Mouse (Mus musculus) adrenal gland, adult (tissue): Measurements from ENCODE around the gene Xrcc3.

Source experiments
- DNase-seq, 2 experiments: peaks; one replicate each; pipeline ENCODE4 v3.0.0; 2022 to 2023; ENCODE audit warnings: low spot score in 1 of 2; ENCODE audit not compliant: inconsistent age in 2 of 2

The Xrcc3 gene

DNA sequence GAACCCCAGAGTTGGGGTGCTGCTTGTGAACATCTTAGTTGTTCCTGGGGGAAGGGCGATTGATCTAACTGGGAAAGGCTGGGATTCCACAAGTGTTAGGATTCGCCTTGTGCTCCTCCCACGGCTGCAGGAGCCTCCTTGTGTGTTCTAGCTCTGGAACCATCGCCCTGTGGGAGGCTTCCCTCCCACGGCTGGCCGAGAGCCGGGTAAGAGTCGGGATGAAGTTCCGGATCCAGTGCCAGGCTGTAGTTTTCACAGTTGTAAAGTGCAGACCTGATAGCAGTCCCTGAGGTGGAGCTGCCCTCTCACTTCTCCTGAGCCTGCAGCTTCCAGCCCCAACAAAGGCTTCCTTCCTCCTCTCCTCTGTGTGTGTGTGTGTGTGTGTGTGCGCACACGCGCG, 2.9 kb upstream of the Xrcc3 start:
- peak; percentile 55 to 83 for DNase-seq

DNA sequence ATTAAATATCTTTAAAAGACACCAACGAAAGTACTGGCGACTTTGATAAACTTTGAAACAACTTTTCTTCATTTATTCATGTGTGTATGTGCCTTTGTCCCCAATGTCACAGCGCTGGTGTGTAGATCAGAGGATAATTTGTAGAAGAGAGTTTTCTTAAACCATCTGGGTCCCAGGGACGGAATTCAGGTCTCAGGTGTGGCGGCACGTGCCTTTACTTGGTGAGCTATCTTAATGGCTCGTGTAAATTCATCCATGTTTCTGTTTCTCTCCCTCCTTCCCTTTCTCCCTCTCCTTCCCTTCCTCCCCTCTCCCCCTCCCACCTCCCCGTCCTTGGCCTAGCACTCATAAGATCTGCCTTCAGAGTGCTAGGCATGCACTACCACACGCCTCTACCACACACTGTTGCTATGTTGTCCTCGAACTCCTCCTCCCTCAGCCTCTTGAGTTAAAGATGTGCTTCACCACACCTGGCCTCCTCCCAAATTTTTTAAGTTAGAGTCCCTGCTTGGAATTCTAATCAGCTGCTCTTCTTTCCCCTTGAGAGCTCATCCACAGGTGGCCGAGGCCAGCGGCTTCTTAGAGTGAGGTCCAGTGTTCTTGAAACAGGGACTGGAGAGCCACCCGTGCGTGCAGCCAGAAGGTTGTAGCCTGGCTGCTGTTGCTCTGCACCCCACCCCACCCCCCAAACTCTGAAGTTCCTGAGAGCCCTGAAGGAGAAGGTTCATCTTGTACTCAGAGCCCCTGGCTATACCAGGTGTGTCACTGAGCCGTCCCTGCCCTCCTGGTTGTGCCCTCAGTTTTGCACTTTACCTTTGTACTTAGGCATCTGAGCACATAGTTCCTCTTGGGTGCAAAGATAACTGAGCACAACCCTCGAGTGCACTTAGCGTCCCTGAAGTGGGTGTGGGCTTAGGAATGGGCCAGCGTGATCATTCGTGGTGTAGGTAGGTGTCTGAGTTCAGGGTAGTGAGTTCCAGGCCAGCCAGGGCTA, 1.4 kb upstream of the Xrcc3 start:
- DNase-seq = peak in 1 of 2 experiments; percentile 66

DNA sequence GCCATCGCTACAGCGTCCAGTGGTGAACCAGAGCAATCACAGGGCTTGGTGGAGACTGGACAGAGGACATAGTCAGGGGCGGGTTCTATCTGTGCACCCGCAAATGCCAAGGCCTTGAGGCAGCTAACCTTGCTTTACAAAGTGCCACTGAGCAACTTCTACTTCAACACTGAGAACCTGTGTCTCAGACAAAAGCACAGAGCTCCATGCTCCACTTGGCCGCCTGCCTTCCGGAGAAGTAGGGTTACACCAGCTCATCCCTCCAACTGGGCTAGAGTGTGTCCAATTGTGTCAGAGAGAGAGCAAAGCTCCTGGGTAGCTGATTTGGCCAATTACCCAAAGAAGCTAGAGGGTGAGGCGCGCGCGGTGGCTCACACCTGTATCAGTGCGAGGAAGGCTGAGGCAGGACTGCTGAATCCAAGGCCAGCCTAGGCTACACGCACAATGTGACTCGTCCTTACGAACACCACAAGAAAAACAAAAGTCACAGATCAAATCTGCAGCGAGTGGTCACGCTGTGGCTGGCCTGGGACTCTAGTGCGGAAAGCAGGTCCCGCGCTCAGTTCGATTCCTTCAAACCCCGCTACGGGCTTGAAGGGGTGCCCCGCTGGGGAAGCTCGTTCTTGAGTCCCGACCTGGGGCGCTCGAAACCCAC, 435 bp downstream of the Xrcc3 start:
- DNase-seq = peak; percentile 83 to 92

DNA sequence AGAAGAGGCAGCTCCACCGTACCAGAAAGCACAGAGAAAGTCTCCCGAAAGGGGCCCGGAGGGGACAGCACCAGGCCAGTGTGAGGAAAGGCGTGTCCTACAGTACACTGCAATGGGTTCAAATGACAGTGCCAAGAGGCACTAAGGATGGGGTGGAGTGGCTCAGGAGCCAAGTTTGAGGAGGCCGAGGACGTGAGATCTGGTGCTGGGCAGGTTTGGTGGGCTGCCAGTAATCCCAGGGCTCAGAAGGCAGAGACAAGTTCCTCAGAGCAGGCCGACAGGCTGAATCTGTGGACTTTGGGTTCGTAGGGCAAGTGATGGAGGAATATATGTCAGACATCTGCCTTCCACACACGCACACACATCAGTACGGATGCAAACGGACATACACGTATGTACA, 1.1 kb downstream of the Xrcc3 start:
- DNase-seq = peak; percentile 42 to 68

DNA sequence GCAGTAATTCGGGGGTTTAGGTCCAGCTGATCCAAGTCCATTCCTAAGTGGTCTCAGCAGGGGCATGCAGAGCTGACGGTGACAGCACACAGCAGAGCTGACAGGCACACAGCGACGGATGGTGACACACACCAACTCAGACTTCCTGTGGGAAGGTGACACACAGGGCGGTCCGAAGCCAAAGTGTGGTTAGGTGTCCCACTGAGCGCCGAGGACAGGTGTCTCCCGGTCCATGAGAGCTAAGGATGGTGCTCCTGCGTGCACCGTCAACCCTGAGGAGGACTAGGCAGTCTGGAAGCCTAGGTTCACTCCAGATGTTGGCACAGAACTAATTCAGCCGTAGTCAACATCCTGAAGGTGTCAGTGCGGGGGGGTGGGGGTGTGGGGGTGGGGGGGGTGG, 1.6 kb downstream of the Xrcc3 start:
- no peak for DNase-seq

DNA sequence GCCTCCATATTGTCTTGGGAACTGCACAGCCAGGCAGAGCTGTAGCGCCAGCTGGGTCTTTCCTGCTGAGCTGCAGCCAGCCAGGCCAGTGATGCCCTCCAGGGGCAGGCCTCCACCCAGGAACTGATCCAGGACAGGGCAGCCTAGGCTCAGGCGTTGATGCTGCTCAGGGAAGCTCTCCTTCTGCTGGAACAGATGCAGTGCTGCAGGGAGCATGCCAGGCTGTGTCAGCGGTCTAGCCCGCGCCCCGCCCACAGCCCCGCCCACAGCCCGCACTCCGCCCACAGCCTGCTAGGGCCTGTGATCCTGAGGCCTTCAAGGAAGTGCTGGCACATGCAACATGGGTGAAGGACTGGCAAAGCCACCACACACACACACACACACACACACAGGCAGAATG, 3.9 kb downstream of the Xrcc3 start:
- peak; percentile 79 to 95 for DNase-seq

DNA sequence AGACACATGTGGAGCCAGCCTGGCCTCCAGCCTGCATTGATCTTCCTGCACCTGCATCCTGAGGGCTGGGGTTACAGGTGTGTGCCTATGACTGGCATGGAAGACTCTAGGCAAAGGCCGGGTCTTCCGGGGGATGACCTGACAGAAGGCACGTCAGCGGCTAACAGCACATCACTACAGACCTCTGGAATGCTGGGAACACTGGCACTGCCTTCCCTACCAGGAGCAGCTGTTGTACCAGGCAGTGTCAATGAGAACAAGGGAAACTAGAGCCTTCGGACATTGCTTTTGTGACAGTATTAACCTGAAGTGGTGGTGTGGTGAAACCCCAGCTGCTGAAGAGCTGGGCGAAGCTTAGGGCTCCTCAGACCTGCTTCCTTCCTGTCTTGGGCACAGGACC, 4.9 kb downstream of the Xrcc3 start:
- no peak for DNase-seq

DNA sequence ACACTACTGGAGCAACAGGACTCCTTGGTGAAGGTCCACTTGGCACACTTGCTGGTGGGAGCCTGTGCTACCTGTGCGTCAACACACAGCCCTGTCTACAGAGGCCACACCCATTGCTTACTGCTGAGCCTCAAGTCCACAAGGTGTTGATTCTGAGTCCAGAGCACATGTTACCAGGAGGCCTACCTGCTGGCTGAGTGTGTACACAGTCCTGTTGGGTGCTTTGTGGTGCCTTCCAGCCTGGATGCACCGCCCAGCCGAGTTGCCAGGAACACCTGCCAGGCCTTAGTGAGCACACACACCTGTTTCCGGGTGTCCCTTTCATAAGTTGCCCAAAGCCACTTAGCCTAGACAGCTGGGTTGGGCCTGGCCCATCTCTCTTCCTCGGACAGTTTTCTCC, 10.1 kb downstream of the Xrcc3 start:
- DNase-seq = no peak

DNA sequence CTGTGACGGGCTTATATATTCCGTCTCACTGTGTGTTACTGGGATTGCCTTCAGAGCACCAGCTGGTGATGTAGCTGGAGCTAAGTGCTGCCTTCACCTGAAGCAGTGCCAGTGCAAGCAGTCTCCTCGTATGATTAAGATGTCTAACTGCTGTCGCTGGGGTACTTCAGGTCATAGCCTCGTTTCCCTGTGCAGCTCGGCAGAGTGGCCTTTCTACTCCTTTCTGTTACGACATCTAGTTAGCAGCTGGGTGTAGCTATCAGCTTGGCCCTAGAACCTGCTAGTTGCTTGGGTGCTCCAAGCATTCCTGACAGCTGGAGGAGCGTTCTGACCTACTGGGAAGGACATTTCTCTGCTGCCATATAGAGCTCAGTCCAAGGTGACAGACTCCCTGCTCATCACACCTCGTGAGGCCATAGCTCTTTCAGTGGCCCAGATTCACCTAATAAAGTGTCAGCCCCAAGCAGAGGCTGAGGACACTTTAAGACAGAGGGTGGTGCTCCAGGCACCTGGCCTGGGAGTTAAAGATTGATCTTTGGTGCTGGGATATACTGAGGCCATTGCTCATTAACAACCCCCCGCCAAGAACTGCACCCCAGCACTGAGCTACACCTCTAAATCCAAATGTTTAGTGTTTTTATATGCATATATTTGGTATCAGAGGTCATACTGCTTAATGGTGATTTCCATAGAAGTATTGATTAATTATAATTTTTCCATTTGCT, 13.1 kb downstream of the Xrcc3 start:
- DNase-seq = peak in 1 of 2 experiments; percentile 55

DNA sequence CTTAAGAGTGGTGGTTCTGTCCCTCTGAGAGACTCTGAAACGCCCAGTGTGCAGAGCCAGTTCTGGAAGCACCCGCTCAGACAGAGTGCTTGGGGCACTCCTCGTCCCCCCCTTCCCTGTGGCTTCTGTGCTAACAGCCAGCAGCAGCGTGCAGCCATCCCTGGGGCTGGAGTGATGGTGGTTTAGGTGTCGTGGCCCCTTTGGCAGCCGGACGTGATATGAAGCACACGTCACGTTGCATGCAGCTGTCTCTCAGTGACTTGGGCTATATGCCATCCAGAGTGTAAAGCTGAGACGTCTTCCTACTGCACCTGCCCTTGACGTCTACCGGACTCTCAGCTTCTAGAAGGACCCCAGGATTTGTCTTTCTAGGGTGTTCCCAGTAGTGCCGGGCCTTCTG, 15.2 kb downstream of the Xrcc3 start:
- DNase-seq = no peak

DNA sequence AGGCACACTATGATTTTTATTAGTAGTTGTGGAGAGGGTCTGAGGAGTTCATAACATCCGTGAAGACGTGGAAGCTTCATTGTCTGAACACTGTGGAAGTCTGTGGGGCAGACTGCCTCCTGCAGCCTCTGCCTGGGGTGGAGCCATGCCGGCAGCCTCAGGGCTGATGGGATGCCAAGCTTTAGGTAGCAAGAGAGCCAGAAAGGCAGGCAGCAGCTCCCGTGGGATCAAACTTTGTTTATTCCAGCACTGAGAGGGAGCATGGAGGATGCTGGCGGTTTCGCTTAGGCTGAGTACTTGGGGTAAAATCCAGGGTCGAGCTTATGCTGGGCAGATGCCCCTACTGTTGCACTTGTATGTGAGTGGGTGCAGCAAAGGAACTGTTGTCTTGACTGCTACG, 16.4 kb downstream of the Xrcc3 start:
- no peak for DNase-seq

DNA sequence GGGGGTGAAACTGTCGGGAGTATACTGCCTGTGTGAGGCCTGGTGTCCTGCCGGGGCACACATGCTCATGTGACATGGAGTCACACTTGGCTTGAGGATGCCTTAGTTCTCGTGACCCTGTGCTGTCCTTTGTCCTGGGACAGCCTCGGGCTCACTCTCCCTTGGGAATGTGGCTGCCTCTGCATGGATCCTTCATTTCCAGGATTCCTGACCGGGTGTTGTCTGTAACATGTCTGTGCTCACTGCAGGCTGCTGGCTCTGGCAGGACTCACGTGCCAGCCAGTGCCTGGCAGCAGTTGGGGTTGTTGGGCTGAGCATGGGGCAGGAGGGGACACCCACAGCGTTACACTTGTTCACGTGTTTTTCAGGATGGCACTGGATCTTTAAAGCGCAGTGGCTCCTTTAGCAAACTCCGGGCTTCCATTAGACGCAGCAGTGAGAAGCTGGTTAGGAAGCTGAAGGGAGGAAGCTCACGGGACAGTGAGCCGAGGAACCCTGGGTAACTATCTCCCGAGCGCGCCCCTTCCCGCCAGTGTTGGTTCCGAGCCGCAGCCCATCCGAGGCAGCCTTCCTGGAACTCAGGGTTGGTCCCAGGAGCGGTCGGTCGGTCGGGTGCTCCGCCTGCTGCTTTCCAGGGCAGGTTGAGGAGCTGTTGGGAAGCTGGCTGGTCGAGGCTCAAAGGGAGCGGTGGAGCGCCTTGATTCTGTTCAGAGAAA, 18.3 kb downstream of the Xrcc3 start:
- peak in 1 of 2 experiments; percentile 41 for DNase-seq

DNA sequence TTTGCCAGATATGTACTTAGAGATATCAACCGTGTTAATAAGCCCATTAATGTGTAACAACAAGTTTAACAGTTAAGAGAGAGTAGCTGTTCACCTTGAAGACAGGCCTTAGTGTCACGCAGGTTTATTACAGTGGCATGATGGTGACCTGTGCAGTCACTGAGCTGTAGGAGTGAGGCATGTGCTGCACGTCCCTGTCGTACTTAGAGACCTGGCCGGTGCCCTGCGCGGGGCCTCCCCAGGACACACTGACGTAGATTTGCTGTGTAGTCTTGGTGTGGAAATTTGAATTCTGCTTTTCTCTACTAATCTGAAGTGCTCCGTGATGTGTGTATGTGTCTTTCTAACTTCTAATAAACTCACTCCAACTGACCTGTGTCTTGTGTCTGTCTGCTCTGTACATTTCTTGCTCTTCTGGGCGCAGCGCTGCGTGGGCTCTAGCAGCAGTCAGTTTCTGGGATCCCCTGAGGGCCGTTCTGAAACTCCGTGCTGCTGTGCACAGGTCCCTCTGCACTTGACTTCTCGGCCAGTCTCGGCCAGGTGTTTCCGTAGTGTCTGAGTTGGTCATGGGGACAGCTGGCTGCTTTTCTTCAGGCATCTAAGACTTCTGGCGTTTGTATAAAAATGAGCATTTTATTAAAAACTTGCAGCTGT, 19.0 kb downstream of the Xrcc3 start:
- DNase-seq = no peak

DNA sequence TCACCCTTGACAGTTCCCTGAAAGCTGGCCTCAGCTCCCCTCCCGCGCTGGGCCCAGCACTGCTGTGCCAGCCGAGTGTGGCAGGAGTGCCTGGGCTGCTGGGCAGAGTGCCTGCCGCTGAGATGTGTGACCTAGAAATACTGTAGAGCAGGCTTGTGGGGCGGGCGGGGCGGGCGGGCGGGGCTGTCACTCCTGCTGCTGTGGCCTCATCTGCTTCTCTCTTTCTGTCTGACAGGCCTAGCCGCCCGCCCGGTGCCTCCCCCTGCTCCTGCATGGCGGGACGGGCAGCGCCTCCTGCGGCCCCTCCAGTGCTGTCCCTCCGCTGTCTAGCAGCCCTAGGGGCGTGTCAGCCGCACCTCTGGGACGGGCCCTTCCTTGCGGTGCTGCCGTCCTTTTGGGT, 19.6 kb downstream of the Xrcc3 start:
- peak; percentile 63 to 81 for DNase-seq

DNA sequence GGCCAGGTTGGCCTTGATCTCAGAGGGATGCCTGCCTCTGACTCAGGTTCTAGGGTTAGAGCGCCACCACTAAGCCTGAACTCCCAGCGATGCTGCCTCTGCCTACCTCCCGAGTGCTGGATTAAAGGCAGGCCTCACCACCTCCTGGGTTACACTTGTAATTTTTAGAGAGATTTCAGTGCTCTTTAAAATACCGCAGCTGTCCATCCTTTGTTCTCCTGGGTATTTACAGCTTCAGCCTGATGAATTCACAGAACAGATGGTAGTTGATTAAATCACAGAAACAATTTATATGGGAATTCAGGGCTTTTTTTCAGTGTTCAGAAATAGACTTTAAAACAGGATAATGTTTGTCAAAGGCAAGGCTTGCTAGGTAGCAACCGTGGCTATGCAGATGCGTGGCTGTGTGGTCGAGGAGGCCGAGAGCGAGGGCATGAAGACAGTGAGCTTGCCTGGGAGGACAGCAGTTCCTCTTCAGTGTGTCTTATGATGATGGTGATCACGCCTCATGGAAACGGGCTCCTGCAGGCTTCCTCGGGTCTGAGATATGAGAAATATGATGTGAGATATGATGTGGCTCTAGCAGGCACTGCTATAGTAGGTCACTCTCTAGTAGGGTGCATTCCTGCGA, 22.1 kb downstream of the Xrcc3 start:
- no peak for DNase-seq

DNA sequence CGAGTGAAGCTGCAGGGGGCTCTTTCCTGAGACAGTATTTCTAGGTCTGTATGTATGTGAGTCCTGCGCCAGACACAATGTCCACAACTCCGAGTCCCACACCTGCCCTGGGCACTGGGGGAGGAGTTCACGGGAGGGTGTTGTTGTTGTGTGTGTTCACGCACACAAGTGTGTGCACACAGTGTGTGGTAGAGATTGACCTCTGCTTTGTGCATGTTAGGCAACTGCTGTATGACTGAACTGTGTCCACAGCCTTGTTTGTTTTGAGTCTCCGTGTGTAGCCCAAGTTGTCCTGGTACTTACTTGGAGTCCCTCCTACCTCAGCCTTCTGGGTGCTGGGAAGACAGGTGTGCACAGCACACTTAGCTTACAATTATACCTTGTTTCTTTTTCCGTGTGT, 23.0 kb downstream of the Xrcc3 start:
- no peak for DNase-seq

DNA sequence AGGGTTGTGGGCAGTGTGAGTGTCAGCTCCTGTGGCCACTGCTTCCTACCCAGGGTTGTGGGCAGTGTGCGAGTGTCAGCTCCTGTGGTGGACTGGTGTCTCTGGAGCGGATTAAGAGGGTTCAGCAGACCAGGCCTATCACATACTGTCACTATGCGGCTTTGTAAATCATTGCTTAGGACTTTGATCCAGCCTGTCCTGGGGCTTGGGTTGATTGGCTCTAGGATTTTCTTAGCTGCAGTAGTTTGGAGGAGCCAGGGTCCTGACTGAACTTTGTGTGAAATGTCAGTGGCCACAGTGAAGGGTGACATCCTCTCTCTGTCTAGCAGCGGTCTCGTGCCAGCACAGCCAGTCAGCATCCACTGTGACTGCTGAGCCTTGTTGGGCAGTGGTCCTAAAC, 23.6 kb downstream of the Xrcc3 start:
- DNase-seq = no peak

DNA sequence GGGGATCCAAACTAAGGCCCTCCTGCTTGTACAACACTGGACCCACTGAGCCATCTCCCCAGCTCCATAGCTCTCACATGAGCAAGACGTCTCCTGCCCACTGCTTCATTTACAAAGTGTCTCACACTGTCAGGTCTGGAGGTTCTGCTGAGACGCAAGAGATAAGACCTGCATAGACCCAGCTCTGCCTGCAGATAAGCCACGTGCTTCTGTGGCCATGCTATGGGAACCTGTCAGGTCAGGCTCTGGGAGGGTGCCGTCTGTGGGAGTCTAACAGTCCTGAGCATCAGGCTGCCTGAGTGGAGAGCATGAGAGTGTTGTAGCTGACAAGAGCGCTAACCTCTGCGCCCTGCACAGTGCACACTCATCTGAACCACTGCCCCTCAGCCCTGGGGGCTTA, 26.7 kb downstream of the Xrcc3 start:
- DNase-seq = no peak

DNA sequence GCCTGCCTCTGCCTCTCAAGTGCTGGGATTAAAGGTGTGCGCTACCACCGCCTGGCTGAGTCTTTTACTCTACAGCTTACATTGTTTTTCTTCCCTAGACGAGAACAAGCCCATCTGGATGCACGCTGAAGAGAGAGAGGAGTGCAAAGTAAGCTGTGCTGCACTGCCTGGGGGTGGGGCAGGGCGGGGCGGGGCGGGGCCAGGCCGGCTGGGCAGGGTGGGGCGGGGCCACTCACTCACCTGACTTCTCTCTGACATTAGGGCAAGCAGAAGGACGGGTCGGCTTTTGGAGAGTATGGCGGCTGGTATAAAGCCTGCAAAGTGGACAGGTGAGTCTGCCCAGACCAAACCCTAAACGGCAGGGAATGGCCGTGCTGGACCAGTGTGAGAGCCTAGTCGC, 28.5 kb downstream of the Xrcc3 start:
- no peak for DNase-seq

DNA sequence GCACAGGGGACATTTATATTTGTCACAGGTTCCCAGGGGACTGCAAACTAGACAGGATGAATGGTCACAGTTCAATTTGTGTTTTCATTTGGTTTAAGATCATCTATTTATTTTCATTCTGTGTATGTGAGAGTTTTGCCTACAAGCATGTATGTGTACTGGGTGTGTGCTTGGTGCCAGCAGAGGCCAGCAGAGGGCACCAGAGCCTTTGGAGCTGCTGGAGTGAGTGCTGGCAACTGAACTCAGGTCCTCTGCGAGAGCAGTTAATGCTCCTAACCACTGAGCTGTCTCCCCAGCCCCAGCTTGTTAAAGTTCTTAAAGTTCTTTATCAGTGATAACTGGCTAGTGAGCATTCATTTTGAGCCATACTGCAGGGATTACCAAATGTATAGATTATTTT, 34.1 kb downstream of the Xrcc3 start:
- no peak for DNase-seq
